Mouse (Mus musculus) testis, postnatal 10 days (tissue): ENCODE measurements around the gene Rrn3.
"Not testable (repeated sequence)": the region's sequence is repeated elsewhere in the genome, so short reads cannot be mapped to it uniquely, and the experiment has no call there.

Experiments used
- DNase-seq: peaks from one replicate; pipeline ENCODE4 v3.0.0; 2021; ENCODE audit warnings: low spot score

Rrn3 gene

GRCm38 (mm10) chr16:13785932-13786331 is 5.4 kb downstream of the Rrn3 start:
- DNase-seq: no peak

GRCm38 (mm10) chr16:13793441-13793840 is 12.9 kb downstream of the Rrn3 start:
- not testable (repeated sequence) for DNase-seq

GRCm38 (mm10) chr16:13796746-13797175 is 16.3 kb downstream of the Rrn3 start:
- DNase-seq: no peak

- no peak for DNase-seq
Measured at GRCm38 (mm10) chr16:13801231-13801630, 20.7 kb downstream of the Rrn3 start.

GRCm38 (mm10) chr16:13804666-13805065 is 24.2 kb downstream of the Rrn3 start:
- no peak for DNase-seq

GRCm38 (mm10) chr16:13807616-13808015 is 27.1 kb downstream of the Rrn3 start:
- no peak for DNase-seq

GRCm38 (mm10) chr16:13808410-13808809 is 27.9 kb downstream of the Rrn3 start:
- no peak for DNase-seq

GRCm38 (mm10) chr16:13812152-13812551 is 31.6 kb downstream of the Rrn3 start:
- DNase-seq: no peak

- no peak for DNase-seq
Measured at GRCm38 (mm10) chr16:13813200-13813599, 32.7 kb downstream of the Rrn3 start.

- DNase-seq: peak; percentile 98
Measured at GRCm38 (mm10) chr16:13818560-13819393, 38.3 kb downstream of the Rrn3 start, which contains the start of gene Ntan1. TSS of gene Ntan1 (plus strand) at chr16:13818845.

GRCm38 (mm10) chr16:13819394-13819743 is 38.9 kb downstream of the Rrn3 start:
- DNase-seq: no peak

GRCm38 (mm10) chr16:13819806-13820500 is 39.4 kb downstream of the Rrn3 start:
- DNase-seq: no peak

GRCm38 (mm10) chr16:13820771-13821170 is 40.3 kb downstream of the Rrn3 start:
- no peak for DNase-seq

- DNase-seq: no peak
Measured at GRCm38 (mm10) chr16:13825781-13826490, 45.4 kb downstream of the Rrn3 start.

GRCm38 (mm10) chr16:13826511-13826910 is 46.0 kb downstream of the Rrn3 start:
- no peak for DNase-seq

GRCm38 (mm10) chr16:13830444-13830843 is 49.9 kb downstream of the Rrn3 start:
- DNase-seq: peak; percentile 54

GRCm38 (mm10) chr16:13831606-13832005 is 51.1 kb downstream of the Rrn3 start:
- DNase-seq: no peak

GRCm38 (mm10) chr16:13834382-13834781 is 53.9 kb downstream of the Rrn3 start:
- no peak for DNase-seq

- DNase-seq: no peak
Measured at GRCm38 (mm10) chr16:13840056-13840455, 59.5 kb downstream of the Rrn3 start.

- DNase-seq: no peak
Measured at GRCm38 (mm10) chr16:13840956-13841355, 60.4 kb downstream of the Rrn3 start.

- no peak for DNase-seq
Measured at GRCm38 (mm10) chr16:13845031-13845430, 64.5 kb downstream of the Rrn3 start.

- no peak for DNase-seq
Measured at GRCm38 (mm10) chr16:13846675-13847074, 66.2 kb downstream of the Rrn3 start.

GRCm38 (mm10) chr16:13848310-13848709 is 67.8 kb downstream of the Rrn3 start:
- DNase-seq: no peak
